Mouse (Mus musculus): ENCODE results near the gene Pik3cd. TPM values are rescaled to one million over a fixed set of nuclear protein-coding genes. Genes with fewer than 3 reads are reported as not detected.

The Pik3cd gene
- polyA plus RNA-seq, 1 experiment = 88.3 TPM

DNA sequence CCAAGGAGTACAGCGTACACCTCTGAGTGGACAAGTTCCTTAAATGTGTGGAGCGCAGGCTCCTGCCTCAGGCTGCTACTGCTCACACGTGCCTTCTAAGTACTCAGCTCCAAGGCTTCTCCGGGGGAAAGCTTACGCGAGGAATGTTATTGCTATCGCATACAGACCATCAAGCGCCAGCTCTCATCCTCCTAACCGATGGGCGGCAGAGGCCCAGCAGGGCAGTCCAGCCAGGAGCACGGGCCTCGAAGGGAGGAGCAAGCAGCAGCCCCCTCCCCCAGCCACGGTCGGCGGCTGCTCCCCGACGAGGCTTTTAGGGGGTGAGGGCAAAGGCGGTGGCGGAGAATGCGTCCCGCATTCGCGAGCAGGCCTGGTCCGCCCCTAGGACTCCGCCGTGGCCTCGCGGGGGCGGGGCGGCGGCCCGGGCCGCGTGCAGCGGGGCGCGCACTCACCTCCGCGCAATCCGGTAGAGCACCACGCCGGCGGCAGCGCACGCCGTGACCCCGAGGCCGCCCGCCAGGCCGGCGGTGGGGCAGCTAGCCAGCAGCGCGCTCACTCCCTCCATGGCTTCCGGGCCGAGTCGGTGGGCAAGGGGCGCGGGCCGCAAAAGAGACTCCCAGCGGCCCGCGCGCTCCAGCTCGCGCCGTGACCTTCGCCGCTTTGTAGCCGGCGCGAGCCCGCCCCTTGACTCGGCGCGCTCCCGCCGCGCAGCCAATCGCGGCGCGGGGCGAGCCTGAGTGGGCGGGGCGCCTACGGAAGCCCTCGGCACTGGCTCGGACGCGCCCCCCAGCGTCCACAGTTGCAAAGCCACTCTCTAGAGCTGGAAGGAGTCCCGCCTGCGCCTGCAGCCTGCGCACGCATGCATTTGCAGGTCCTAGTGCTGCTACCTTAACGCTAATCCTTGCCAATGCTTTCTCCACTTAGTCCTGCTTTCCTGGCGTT, 35.3 kb upstream of the Pik3cd start, which contains the start of gene Tmem201:
Tmem201 (minus strand) TSS at position 662 of the 942 bp plus-strand sequence.
- Histone ChIP-seq H3K4me3 (replicated peaks; ENCODE audit: control insufficient read depth, low read depth, low read length) (peak within 1 kb of the TSS; percentile 77), H3K4me1 (ENCODE audit: control insufficient read depth, insufficient read depth, low read length) (peaks cover 5% of the 10 kb centered on the region; the same call in 1 of the 2 replicates), H3K27ac (ENCODE audit: control insufficient read depth, insufficient read depth, low read depth, low read length, poor library complexity) (peak within 1 kb of the TSS; percentile 20; the same call in 1 of the 2 replicates)
- peak; percentile 82 for TF ChIP-seq CTCF (IDR thresholded peaks at IDR 0.05; ENCODE audit: control insufficient read depth, insufficient read depth, low read length)
- TF ChIP-seq POLR2A (IDR thresholded peaks at IDR 0.05; ENCODE audit: borderline replicate concordance, control insufficient read depth, low read depth, low read length) = 0 out of 2 replicates have a peak, but pooled peaks have one; percentile 17
- under 1% methylated on average over 92 of the region's 97 CpGs for WGBS

DNA sequence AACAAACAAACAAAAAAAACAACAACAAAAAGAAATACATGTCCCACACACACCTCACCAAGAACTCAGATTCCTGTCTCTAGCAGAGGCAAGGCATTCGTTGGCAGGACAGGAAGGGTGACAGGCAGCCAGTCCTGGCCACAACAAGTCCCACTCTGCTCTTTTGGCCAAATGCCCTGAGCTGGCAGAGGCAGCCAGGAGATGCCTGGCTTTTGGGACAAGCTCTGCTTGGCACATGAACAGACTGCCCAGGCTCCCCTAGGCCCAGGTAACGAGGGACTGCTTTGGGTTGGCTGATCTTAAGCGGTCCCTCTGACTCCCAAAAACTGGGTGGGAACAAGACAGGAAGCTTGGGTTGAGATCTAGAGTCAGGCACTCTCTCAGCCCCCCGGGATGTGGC, 34.2 kb upstream of the Pik3cd start:
- TF ChIP-seq POLR2A (IDR thresholded peaks at IDR 0.05; ENCODE audit: borderline replicate concordance, control insufficient read depth, low read depth, low read length) = no peak
- TF ChIP-seq CTCF (IDR thresholded peaks at IDR 0.05; ENCODE audit: control insufficient read depth, insufficient read depth, low read length) = no peak
- WGBS = 16% methylated on average over 4 of the region's 4 CpGs

DNA sequence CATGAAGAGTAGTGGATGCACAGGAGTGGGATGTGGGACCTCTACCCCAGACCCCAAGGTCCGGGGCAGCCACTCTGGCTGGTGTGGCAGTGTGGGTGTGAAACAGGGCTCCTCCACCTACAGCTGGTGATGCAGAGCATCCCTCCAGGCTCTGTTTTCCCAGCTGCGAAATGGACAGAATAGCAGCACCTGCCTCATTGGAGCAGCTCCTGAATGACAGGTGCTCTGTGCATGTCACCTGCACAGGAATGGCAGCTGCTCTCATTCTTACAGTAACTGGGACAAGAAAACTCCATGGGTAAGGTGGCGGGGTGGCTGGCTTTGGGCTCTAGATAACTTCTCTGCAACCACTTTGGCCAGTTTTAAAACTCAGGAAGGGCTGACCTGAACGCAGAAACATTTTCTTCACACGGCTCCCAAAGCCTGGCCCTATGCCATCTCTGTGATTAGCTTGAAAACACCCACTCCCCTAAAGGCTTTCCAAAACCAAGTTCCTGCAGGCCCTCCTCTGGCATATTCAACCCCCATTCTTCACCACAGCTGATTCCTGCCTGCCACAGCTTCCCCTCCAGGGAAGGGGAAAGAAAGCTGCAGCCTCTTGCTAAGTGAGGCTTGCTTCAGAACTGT, 33.4 kb upstream of the Pik3cd start:
- 56% methylated on average over 5 of the region's 5 CpGs for WGBS
- H3K27ac ChIP-seq (ENCODE audit: control insufficient read depth, insufficient read depth, low read depth, low read length, poor library complexity) = no peak overlapping the region
- no peak overlapping the region for H3K4me3 ChIP-seq (replicated peaks; ENCODE audit: control insufficient read depth, low read depth, low read length)
- TF ChIP-seq POLR2A (IDR thresholded peaks at IDR 0.05; ENCODE audit: borderline replicate concordance, control insufficient read depth, low read depth, low read length) = no peak
- no peak for TF ChIP-seq CTCF (IDR thresholded peaks at IDR 0.05; ENCODE audit: control insufficient read depth, insufficient read depth, low read length)
- peaks cover 5% of the 10 kb centered on the region; the same call in 1 of the 2 replicates for H3K4me1 ChIP-seq (ENCODE audit: control insufficient read depth, insufficient read depth, low read length)

More for the DNA sequence above, 34.2 kb upstream of the Pik3cd start:
- peaks cover 5% of the 10 kb centered on the region; the same call in 1 of the 2 replicates for H3K4me1 ChIP-seq (ENCODE audit: control insufficient read depth, insufficient read depth, low read length)
- H3K4me3 ChIP-seq (replicated peaks; ENCODE audit: control insufficient read depth, low read depth, low read length) = no peak overlapping the region
- H3K27ac ChIP-seq (ENCODE audit: control insufficient read depth, insufficient read depth, low read depth, low read length, poor library complexity) = no peak overlapping the region

DNA sequence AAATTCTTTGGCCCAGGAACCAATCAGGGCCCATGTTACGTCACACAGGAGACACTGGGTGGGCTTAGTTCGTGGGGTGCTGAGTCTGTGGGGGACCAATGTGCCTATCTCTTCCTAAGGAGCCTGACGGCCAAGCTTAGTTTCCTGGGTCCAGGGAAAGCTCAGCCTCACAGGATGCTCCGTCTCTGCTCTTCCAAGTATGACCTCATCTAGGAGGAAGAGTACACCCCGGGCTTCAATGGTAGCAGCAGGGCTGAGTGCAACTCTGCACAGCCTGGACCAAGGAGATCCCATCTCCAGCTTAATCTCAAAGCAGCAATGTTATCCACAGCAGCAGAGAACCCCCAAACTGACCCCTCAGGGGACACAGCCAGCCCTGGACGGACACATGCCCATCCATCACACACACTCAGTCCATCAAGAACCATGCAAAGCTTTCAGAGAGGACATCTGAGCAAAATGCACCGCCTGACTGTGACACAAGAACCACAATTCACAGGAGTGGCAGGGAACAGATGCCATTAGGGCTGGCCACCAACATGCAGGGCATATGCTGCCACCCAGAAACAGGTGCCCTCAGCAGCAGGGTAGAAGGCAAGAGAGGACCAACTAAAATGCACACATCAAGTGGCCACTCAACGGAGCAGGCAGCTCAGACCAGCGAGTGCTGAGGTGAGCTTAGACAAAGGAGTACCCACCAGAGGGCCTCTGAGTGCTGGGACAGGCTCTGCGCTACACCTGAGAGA, 32.5 kb upstream of the Pik3cd start:
- H3K4me3 ChIP-seq (replicated peaks; ENCODE audit: control insufficient read depth, low read depth, low read length) = no peak overlapping the region
- 79% methylated on average over 10 of the region's 10 CpGs for WGBS
- peaks cover 5% of the 10 kb centered on the region; the same call in 1 of the 2 replicates for H3K4me1 ChIP-seq (ENCODE audit: control insufficient read depth, insufficient read depth, low read length)
- TF ChIP-seq CTCF (IDR thresholded peaks at IDR 0.05; ENCODE audit: control insufficient read depth, insufficient read depth, low read length) (no peak), POLR2A (IDR thresholded peaks at IDR 0.05; ENCODE audit: borderline replicate concordance, control insufficient read depth, low read depth, low read length) (no peak)
- H3K27ac ChIP-seq (ENCODE audit: control insufficient read depth, insufficient read depth, low read depth, low read length, poor library complexity) = no peak overlapping the region

DNA sequence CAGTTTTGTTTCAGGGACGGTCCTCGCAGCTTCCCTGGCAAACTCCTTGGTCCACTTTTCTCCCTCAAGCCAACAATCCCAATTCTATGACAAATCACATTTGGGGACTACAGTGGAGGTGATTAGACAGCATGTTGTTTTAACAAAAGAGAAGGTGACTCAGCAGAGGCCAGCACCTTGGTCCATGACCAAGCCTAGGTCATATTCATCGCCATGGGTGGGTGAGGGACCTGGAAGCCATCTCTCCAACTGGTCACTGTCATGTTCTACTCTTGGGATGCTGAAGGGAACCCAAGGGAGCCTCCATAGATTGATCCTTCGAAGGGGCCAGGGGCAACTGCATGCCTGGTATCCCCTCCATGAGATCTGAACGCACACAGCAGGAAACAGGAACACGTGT, 31.9 kb upstream of the Pik3cd start:
- TF ChIP-seq POLR2A (IDR thresholded peaks at IDR 0.05; ENCODE audit: borderline replicate concordance, control insufficient read depth, low read depth, low read length) (no peak), CTCF (IDR thresholded peaks at IDR 0.05; ENCODE audit: control insufficient read depth, insufficient read depth, low read length) (no peak)
- H3K4me1 ChIP-seq (ENCODE audit: control insufficient read depth, insufficient read depth, low read length) = peaks cover 5% of the 10 kb centered on the region; the same call in 1 of the 2 replicates
- no peak overlapping the region for H3K27ac ChIP-seq (ENCODE audit: control insufficient read depth, insufficient read depth, low read depth, low read length, poor library complexity)
- H3K4me3 ChIP-seq (replicated peaks; ENCODE audit: control insufficient read depth, low read depth, low read length) = no peak overlapping the region
- 83% methylated on average over 6 of the region's 6 CpGs for WGBS

DNA sequence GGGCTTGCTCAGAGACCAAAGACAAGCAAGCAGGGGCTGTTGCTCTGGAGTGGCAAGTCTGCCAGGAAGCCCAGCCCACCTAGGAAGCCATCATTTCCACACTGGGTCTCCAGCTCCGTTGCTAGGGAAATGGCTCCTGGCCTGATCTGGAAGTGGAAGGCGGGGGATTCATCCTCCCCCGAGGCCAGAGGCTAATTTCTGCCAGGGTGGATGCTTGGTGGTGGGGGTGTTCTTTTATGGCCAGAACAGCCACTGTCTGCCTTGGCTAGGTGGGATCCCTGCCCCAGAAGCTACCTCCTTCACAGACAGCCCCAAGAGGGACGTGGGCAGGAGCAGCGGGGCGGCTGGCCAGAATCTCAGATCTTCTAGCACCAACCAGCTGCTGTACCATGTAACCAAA, 31.4 kb upstream of the Pik3cd start:
- Histone ChIP-seq H3K4me1 (ENCODE audit: control insufficient read depth, insufficient read depth, low read length) (peaks cover 5% of the 10 kb centered on the region; the same call in 1 of the 2 replicates), H3K4me3 (replicated peaks; ENCODE audit: control insufficient read depth, low read depth, low read length) (no peak overlapping the region), H3K27ac (ENCODE audit: control insufficient read depth, insufficient read depth, low read depth, low read length, poor library complexity) (no peak overlapping the region)
- TF ChIP-seq POLR2A (IDR thresholded peaks at IDR 0.05; ENCODE audit: borderline replicate concordance, control insufficient read depth, low read depth, low read length) (no peak), CTCF (IDR thresholded peaks at IDR 0.05; ENCODE audit: control insufficient read depth, insufficient read depth, low read length) (no peak)
- 59% methylated on average over 6 of the region's 6 CpGs for WGBS

DNA sequence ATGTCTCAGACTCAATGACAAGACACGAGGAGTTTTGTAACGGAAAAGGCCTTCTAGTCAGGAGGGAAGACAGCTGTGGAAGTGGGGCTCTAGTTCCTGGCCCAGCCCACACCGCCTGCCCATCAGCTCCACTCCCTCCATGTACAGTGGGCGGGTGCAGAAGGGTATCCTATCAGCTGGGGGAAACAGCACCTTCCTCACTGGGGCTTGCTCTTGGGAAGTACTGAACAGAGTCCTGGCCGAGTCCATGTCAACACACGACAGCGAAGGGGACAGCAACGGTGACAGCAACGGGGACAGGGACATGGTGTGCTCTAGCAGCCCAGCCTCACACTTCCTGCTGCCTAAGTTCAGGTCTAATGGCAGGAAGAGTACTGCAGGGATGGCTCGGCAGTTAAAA, 30.4 kb upstream of the Pik3cd start:
- TF ChIP-seq POLR2A (IDR thresholded peaks at IDR 0.05; ENCODE audit: borderline replicate concordance, control insufficient read depth, low read depth, low read length) = no peak
- no peak for TF ChIP-seq CTCF (IDR thresholded peaks at IDR 0.05; ENCODE audit: control insufficient read depth, insufficient read depth, low read length)
- Histone ChIP-seq H3K27ac (ENCODE audit: control insufficient read depth, insufficient read depth, low read depth, low read length, poor library complexity) (no peak overlapping the region), H3K4me1 (ENCODE audit: control insufficient read depth, insufficient read depth, low read length) (peaks cover 5% of the 10 kb centered on the region; the same call in 1 of the 2 replicates), H3K4me3 (replicated peaks; ENCODE audit: control insufficient read depth, low read depth, low read length) (no peak overlapping the region)
- WGBS = 28% methylated on average over 10 of the region's 10 CpGs
